Mouse (Mus musculus): ENCODE results near the gene Bahd1.

- TF ChIP-seq CTCF (IDR thresholded peaks at IDR 0.05; ENCODE audit: low read depth), result no peak
- no peak for TF ChIP-seq EP300 (IDR thresholded peaks at IDR 0.05; ENCODE audit: low read depth)
Observed at GRCm38 (mm10) chr2:118914685-118915084, 14.5 kb downstream of the Bahd1 start.

All from heart, postnatal 0 days (tissue).